Mouse (Mus musculus): ENCODE data around the gene Uqcrc1. TPM values are rescaled to one million over a fixed set of nuclear protein-coding genes. Genes with fewer than 3 reads are reported as not detected.

Uqcrc1 gene
- total RNA-seq, 2 experiments from 2014 or later, result 337 to 364 TPM

DNA sequence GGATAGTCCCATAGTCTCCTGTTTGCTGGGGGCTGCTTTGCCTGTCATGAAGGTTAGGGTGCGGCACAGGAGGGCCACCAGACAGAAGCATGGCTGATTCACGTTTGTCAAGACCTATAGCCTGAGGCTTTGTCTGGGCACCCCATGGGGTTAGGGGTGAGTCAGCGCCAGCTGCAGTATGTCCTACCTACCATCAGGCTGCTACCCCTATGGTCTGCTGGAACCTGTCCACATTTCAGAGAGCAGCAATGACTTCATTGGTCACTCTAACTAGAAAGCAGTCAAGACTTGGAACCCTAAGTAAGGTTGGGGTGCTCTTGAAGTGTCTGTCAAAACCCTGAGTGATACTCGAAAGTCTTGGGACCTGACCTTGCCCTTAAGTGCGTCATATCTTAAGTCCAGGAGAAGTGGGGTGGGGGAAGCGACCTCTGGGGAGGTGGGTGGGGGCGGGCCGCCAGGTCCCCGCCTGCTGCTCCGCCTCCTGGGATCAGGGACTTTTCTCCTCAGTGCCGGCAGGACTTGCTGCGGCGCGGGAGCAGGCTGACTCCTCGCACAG lies 16.7 kb downstream of the Uqcrc1 start, which contains the start of gene Col7a1:
TSS of gene Col7a1 (plus strand) at position 506 of the 556 bp plus-strand sequence.
- no peak within 1 kb of the TSS for H3K27ac ChIP-seq
- TF ChIP-seq CTCF (conservative IDR thresholded peaks at IDR 0.05), result no peak
- DNase-seq (ENCODE audit: low spot score in 2 of 2), result no peak
- H3K4me3 ChIP-seq, result no peak within 1 kb of the TSS

DNA sequence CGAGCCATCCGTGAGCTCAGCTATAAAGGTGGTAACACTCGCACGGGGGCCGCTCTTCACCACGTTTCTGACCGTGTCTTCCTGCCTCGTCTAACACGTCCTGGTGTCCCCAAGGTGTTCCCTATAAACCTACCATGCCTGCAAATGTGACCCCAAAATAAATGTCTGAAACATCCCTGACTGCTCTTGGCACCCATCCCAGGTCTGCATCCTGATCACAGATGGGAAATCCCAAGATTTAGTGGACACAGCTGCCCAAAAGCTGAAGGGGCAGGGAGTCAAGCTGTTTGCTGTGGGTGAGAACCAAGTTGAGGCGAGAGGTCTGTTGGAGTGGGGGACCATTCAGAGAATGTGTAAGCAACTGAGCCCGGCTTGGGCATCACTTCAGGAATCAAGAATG lies 18.8 kb downstream of the Uqcrc1 start:
- DNase-seq (ENCODE audit: low spot score in 2 of 2), result no peak
- TF ChIP-seq CTCF (conservative IDR thresholded peaks at IDR 0.05), result no peak

DNA sequence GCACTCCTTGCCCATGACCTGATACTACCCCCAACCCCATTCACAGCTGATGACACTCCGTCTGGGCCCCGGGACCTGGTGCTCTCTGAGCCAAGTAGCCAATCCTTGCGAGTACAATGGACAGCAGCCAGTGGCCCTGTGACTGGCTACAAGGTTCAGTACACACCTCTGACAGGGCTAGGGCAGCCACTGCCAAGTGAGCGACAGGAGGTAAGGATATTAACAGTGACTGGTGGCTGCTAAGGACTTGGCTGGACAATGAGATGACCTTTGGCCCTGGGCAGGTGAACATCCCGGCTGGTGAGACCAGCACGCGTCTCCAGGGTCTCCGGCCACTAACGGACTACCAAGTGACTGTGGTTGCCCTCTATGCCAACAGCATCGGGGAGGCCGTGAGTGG lies 19.4 kb downstream of the Uqcrc1 start:
- no peak for TF ChIP-seq CTCF (conservative IDR thresholded peaks at IDR 0.05)
- no peak overlapping the region for H3K4me3 ChIP-seq
- DNase-seq (ENCODE audit: low spot score in 2 of 2), result no peak
- H3K27ac ChIP-seq, result no peak overlapping the region

More for the DNA sequence above, 18.8 kb downstream of the Uqcrc1 start:
- Histone ChIP-seq H3K27ac (no peak overlapping the region), H3K4me3 (no peak overlapping the region)

DNA sequence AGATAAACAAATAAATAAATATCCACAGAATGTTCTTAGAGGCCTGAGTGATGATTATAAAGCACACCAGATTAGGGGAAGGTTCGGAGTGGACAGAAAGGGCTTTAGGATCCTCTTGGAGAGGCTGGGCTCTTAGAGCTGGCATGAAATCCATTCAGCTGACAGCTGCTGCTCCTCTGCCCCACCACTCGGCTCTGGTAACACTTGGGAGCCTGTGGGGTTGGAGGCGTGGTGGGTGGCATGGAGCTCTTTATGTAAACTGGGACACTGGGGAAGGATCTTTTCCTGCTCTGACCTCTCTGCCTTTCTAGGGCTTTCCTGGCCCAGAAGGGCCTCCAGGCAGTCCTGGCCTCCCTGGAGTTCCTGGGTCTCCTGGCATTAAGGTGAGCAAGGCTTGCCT lies 27.1 kb downstream of the Uqcrc1 start:
- no peak overlapping the region for H3K4me3 ChIP-seq
- no peak for TF ChIP-seq CTCF (conservative IDR thresholded peaks at IDR 0.05)
- H3K27ac ChIP-seq, result no peak overlapping the region
- DNase-seq (ENCODE audit: low spot score in 2 of 2), result no peak

DNA sequence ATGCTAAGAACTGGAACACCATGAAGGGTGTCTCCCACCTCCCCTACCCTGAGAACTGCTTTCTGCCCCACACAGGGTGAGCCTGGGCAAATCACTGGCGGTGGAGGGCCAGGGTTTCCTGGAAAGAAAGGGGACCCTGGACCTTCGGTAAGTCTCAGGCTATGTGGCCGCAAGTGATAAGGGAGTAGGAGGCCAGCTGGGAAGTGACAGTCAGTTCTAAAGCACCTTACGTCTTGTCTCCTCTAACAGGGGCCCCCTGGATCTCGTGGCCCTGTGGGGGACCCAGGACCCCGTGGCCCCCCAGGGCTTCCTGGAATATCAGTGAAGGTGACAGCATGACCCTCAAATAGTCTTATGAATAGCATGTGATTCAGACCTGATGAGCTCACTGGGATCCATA lies 27.9 kb downstream of the Uqcrc1 start:
- no peak for TF ChIP-seq CTCF (conservative IDR thresholded peaks at IDR 0.05)
- no peak overlapping the region for H3K27ac ChIP-seq
- DNase-seq (ENCODE audit: low spot score in 2 of 2), result no peak
- H3K4me3 ChIP-seq, result no peak overlapping the region

DNA sequence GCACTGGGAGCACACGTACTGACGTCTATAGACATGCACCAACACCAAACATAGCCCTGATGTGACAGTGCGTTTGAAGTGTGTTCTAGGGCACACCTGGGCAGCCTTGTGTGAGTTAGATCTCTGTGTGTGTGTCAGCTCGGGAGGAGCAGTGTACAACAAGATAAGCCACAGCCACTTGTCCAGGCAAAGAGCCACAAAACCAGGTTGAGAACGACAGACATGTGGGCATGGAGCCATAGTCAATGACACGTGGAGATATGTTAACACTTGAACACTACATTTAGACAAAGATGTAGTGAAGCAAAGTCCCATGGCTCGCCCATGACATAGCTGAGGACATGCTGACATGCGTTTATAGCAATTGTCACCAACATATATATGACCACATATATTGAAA lies 34.2 kb downstream of the Uqcrc1 start:
- H3K27ac ChIP-seq, result no peak overlapping the region
- H3K4me3 ChIP-seq, result no peak overlapping the region
- TF ChIP-seq CTCF (conservative IDR thresholded peaks at IDR 0.05), result no peak
- DNase-seq (ENCODE audit: low spot score in 2 of 2), result no peak

DNA sequence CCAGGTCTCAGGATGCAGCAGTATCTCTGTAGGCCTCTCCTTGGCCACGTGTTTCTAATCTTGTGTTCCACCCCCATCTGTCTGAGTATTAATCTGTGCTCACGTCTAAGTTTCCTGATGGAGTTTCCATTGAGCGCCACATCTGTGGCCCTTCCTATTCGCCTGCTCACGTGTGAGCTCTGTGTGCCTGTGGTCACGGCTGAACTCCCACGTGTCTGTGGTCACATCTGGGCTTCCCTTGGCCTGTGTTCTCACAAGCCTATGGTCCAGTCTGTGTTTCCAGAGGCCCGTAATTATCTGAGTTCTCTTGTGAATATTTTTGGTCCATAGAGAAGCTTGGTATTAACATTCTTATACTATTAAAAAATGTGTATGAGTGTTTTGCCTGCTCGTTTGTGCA lies 40.0 kb downstream of the Uqcrc1 start:
- TF ChIP-seq CTCF (conservative IDR thresholded peaks at IDR 0.05), result no peak
- H3K27ac ChIP-seq, result no peak overlapping the region
- no peak overlapping the region for H3K4me3 ChIP-seq
- no peak for DNase-seq (ENCODE audit: low spot score in 2 of 2)

DNA sequence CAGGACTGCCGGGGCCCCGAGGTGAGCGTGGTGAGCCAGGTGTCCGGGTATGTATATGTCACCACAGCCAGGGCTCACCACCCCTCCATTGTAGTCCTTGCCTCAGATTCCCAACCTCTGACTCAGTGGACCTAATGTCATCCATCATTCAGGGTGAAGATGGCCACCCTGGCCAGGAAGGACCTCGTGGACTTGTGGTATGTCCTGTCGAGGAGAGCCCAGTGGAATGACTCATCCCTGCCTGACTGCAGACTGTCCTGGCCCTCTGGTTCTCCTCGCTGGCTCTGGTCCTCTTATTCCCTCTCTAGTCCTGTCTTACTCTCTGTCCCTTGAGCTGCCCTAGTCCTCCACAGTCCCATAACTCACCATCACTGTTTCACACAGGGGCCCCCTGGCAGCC lies 41.5 kb downstream of the Uqcrc1 start:
- Histone ChIP-seq H3K4me3 (no peak overlapping the region), H3K27ac (no peak overlapping the region)
- DNase-seq (ENCODE audit: low spot score in 2 of 2), result no peak
- TF ChIP-seq CTCF (conservative IDR thresholded peaks at IDR 0.05), result no peak

DNA sequence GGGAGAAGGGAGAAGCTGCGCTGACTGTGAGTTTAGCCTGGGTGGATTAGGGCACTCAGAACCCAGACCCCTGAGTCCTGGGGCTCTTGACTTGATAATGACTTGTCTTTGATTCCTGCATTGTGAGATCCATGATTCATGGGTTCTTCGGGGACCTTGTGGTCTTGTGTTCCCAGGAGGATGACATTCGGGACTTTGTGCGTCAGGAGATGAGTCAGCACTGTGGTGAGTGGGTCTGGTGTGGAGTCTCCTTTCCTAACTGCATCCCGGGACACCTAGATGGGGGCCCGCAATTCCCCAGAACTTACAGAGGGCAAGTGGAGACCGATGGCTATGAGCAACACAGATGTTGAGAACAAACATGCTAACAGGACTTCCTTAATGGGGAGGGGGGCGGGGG lies 46.1 kb downstream of the Uqcrc1 start:
- no peak for TF ChIP-seq CTCF (conservative IDR thresholded peaks at IDR 0.05)
- no peak overlapping the region for H3K4me3 ChIP-seq
- no peak for DNase-seq (ENCODE audit: low spot score in 2 of 2)
- H3K27ac ChIP-seq, result no peak overlapping the region

DNA sequence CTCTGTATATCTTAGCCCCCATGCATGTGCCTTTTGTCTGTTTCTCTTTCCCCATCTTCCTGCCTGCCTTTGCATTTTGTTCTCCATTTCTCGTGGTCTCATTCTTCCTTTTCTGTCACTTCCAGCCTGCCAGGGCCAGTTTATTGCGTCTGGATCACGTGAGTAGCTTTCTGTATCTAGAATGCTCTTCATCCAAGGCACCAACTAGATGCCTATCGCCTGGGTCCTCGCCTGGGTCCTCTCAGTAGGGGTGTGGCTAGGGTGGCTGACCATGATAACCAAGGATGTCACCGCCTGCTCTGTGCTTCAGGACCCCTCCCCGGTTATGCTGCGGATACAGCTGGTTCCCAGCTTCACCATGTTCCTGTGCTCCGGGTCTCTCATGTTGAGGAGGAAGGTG lies 46.8 kb downstream of the Uqcrc1 start:
- no peak for TF ChIP-seq CTCF (conservative IDR thresholded peaks at IDR 0.05)
- Histone ChIP-seq H3K27ac (no peak overlapping the region), H3K4me3 (no peak overlapping the region)
- no peak for DNase-seq (ENCODE audit: low spot score in 2 of 2)

DNA sequence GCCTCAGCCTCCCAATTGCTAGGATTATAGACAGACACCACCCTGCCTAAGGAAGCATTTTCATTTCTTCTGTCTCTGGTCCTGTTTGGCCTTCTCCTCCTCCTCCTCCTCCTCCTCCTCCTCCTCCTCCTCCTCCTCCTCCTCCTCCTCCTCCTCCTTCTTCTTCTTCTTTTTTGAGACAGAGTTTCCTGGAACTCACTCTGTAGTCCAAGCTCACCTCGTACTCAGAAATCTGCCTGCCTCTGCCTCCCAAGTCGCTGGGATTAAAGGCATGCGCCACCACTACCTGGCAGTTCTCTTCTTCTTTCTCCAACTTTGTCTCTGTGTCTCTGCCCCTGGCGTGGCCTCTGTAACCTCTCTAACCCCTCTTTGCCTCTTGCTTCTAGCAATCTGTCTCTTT lies 49.3 kb downstream of the Uqcrc1 start, which contains the start of gene Ucn2:
TSS of gene Ucn2 (plus strand) at position 301 of the 400 bp plus-strand sequence.
- no peak within 1 kb of the TSS for H3K4me3 ChIP-seq
- H3K27ac ChIP-seq, result no peak within 1 kb of the TSS
- TF ChIP-seq CTCF (conservative IDR thresholded peaks at IDR 0.05), result no peak
- DNase-seq (ENCODE audit: low spot score in 2 of 2), result no peak

DNA sequence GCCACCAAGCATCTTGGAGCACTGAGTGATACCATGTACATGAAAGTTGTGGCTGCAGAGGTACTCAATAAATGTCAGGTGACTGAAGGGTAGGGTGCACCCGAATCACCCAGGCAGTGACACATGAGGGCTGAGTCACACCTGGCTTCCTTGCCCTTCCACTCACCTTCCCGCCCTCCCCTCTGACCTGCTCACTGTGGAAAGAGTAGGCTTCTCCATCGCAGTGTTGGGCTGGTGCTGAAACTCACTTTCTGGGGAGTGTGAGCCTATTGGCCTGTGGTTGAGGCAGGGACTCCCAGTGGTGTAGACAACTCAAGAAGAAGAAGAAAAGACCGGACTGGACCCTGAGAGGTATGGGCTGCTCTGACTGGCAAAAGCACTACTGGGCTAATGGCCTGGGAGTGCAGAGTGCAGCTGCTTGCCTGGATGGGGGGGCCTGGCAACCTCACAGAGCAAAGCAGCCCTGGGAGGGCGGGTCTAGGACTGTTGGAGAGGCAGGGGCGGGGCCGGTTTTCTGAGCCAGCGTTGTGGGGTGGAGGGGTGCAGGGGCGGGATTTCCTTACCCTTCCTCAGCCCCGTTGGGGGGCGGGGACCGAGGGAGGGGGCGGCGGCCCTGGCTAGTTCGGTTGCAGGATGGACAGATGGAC lies 51.4 kb downstream of the Uqcrc1 start:
- no peak for DNase-seq (ENCODE audit: low spot score in 2 of 2)
- TF ChIP-seq CTCF (conservative IDR thresholded peaks at IDR 0.05), result no peak
- no peak overlapping the region for H3K27ac ChIP-seq
- no peak overlapping the region for H3K4me3 ChIP-seq

DNA sequence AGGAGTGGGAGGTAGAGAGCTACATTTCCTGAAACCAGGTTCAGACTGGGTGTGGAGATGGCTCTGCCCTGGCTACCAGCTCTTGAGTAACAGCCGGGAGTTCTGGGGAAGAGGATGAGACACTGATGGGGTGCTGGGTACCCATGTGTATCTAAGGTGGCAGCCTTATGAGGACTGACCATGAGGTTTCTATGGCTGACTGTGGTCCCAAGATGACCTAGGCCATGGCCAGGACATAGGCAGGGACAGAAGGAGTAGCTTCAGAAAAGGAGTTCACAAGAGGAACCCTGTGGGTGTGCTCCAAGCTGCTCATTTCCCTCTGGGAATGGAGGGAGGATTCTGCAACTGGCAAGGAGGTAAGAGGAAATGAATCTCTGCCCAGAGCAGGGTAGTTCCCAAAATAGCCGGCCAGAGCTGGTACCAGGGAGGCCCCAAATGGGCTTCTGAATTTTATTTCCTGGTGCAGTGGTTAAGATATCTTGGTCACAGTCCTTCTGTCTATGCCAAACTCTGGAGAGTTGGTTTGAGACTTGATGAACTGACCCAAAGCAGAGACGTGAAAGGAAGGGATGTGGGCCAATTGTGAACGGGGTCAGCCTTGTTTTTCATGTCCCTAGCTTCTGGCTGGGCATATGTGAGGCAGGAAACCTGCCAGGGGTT lies 53.5 kb downstream of the Uqcrc1 start:
- no peak overlapping the region for H3K4me3 ChIP-seq
- no peak for DNase-seq (ENCODE audit: low spot score in 2 of 2)
- no peak for TF ChIP-seq CTCF (conservative IDR thresholded peaks at IDR 0.05)
- peak overlapping the region; percentile 90 for H3K27ac ChIP-seq

DNA sequence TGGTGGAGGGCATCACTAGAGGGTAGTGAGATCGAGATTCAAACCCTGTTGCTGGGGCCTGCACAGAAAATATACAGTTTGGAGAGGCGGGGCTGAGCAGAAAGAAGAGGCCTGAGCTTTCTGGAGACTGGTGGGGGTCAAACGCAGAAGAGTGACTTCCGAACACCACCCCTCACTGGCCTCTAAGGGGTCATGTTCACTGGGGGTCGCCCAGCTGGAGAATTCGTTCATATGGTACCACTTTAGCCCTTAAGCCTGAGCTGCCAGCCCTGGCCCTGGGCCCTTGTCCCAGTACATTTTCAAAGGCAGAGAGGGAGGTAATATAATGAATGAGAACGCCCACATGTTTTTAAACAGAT lies 54.0 kb downstream of the Uqcrc1 start:
- Histone ChIP-seq H3K4me3 (no peak overlapping the region), H3K27ac (peak overlapping the region; percentile 90)

More for the DNA sequence above, 54.0 kb downstream of the Uqcrc1 start:
- no peak for DNase-seq (ENCODE audit: low spot score in 2 of 2)
- no peak for TF ChIP-seq CTCF (conservative IDR thresholded peaks at IDR 0.05)

Measured in layer of hippocampus, adult 2 months (tissue).